In genomic region chr2:83766878-83767277, GRCm38 (mm10) we compare ENCODE assay signal across 18 mouse cellular contexts. TPM values are rescaled to one million over a fixed set of nuclear protein-coding genes. Genes with fewer than 3 reads are reported as not detected.
"Had no signal": no experiment of that assay in that cellular context is flagged by ENCODE, and none has a peak within 500 bp of the region (broad histone marks: within the 10 kb centered on the region; RNA-seq: fewer than 3 reads in every experiment).

No protein-coding gene starts in this region.

- DNase-seq: kidney, postnatal 10 days; kidney, postnatal 36 days; layer of hippocampus, postnatal 36 days; liver, embryonic 13.5 days; lung, adult 2 months; lung, postnatal 14 days; lung, postnatal 4 days; thymus, postnatal 25 days had no signal

- H3K9ac ChIP-seq: liver, embryonic 13.5 days; midbrain, embryonic 13.5 days; neural tube, embryonic 13.5 days; stomach, embryonic 15.5 days had no signal

- H3K9me3 ChIP-seq: liver, embryonic 13.5 days; megakaryocyte, embryonic 14.5 days; midbrain, embryonic 10.5 days; midbrain, embryonic 13.5 days; neural tube, embryonic 13.5 days; stomach, embryonic 15.5 days had no signal

- H3K4me2 ChIP-seq: liver, embryonic 13.5 days; midbrain, embryonic 13.5 days; neural tube, embryonic 13.5 days; stomach, embryonic 15.5 days had no signal

- H3K27me3 ChIP-seq: liver, embryonic 13.5 days; megakaryocyte, embryonic 14.5 days; midbrain, embryonic 13.5 days; neural tube, embryonic 13.5 days; stomach, embryonic 15.5 days had no signal

- H3K27ac ChIP-seq: left cerebral cortex, adult 2 months; liver, embryonic 13.5 days; midbrain, embryonic 10.5 days; midbrain, embryonic 13.5 days; neural tube, embryonic 13.5 days; stomach, embryonic 15.5 days had no signal

- H3K4me3 ChIP-seq: left cerebral cortex, adult 2 months; liver, embryonic 13.5 days; megakaryocyte, embryonic 14.5 days; midbrain, embryonic 10.5 days; midbrain, embryonic 13.5 days; myocyte; neural tube, embryonic 13.5 days; stomach, embryonic 15.5 days had no signal

- ATAC-seq: midbrain, embryonic 13.5 days; midbrain, embryonic 16.5 days had no signal

- H3K36me3 ChIP-seq: liver, embryonic 13.5 days; midbrain, embryonic 13.5 days; neural tube, embryonic 13.5 days had no signal

- H3K4me1 ChIP-seq: liver, embryonic 13.5 days; midbrain, embryonic 10.5 days; midbrain, embryonic 13.5 days; neural tube, embryonic 13.5 days; stomach, embryonic 15.5 days had no signal

RNA-seq across cellular contexts. Expression of gene Fam171b, which starts 45.6 kb away (rescaled TPM):
- total RNA-seq: monocyte, adult 5-6 weeks; neutrophil, adult 5-6 weeks had no signal
